18 mouse cellular contexts compared by ENCODE assay signal in the genomic region with DNA sequence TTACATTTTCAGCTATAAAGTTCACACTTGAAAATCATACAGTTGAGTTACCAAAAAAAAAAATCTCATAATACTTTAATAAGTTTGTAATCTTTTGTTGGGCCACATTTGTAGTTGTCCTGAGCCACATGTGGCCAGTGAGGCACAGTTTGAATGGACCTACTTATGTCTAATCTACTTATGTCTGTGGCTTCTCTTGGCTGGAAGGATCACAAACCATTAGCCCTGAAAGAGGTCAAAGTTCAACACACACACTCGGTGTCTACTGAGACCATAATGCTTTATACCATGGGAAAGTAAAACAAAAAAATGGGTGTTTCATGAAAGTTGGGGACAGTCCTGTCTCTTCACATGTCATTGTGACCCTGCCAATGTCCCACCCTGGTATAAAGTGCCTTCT. TPM values are rescaled to one million over a fixed set of nuclear protein-coding genes. Genes with fewer than 3 reads are reported as not detected.
A peak's percentile ranks its signal among the peaks of the same experiment; 100 is the strongest.
DNase-seq lines count a peak whose midpoint lies in the region; ATAC-seq lines count a peak whose summit lies in the region.
"Had no signal": no experiment of that assay in that cellular context is flagged by ENCODE, and none has a peak within 500 bp of the region (broad histone marks: within the 10 kb centered on the region; RNA-seq: fewer than 3 reads in every experiment).

No protein-coding gene starts in this region.

- no peak overlapping the region for H3K4me3 ChIP-seq in heart, embryonic 12.5 days
- no peak overlapping the region for H3K4me3 ChIP-seq in heart, embryonic 16.5 days (ENCODE audit: low read length)
- no peak overlapping the region for H3K4me3 ChIP-seq in embryonic facial prominence, embryonic 10.5 days
- H3K4me3 ChIP-seq in midbrain, embryonic 11.5 days (ENCODE audit: low read depth, low read length) = no peak overlapping the region
- H3K4me3 ChIP-seq: forebrain, embryonic 13.5 days; hindbrain, embryonic 13.5 days had no signal

- no peaks in the 10 kb centered on the region for H3K27me3 ChIP-seq in heart, embryonic 12.5 days (replicated peaks)
- no peaks in the 10 kb centered on the region for H3K27me3 ChIP-seq in heart, embryonic 16.5 days (ENCODE audit: control insufficient read depth, insufficient read depth, low read length)
- H3K27me3 ChIP-seq in embryonic facial prominence, embryonic 10.5 days (replicated peaks; ENCODE audit: low read depth, poor library complexity, severe bottlenecking) = no peaks in the 10 kb centered on the region
- no peaks in the 10 kb centered on the region for H3K27me3 ChIP-seq in midbrain, embryonic 11.5 days (ENCODE audit: control insufficient read depth, insufficient read depth, low read length)
- H3K27me3 ChIP-seq: CH12.LX; forebrain, embryonic 13.5 days; hindbrain, embryonic 13.5 days had no signal

- intact Hi-C loops in heart, postnatal 14 days (cut with DNase I) = no loop called here

- H3K9ac ChIP-seq in heart, embryonic 12.5 days = no peak overlapping the region
- no peak overlapping the region for H3K9ac ChIP-seq in heart, embryonic 16.5 days (ENCODE audit: low read length)
- H3K9ac ChIP-seq in midbrain, embryonic 11.5 days (ENCODE audit: low read length) = no peak overlapping the region
- H3K9ac ChIP-seq: forebrain, embryonic 13.5 days; forebrain, postnatal 0 days; hindbrain, embryonic 13.5 days had no signal

- DNase-seq in heart, postnatal 14 days = no peak
- no peak for DNase-seq in heart, adult 18-20 months
- peak; percentile 5 for DNase-seq in embryonic facial prominence, embryonic 10.5 days (ENCODE audit: low spot score)
- DNase-seq in midbrain, embryonic 11.5 days (ENCODE audit: low spot score, missing footprints) = no peak
- DNase-seq: adrenal gland, adult 2 months; adrenal gland, postnatal 25 days; cerebellum, adult 18-20 months; cerebellum, adult 9-11 months; cerebellum, postnatal 36 days; forebrain, postnatal 0 days; gastrocnemius, postnatal 14 days; kidney, adult 11 months had no signal

- H3K4me2 ChIP-seq in heart, embryonic 12.5 days = no peak overlapping the region
- no peak overlapping the region for H3K4me2 ChIP-seq in heart, embryonic 16.5 days (ENCODE audit: low read depth, low read length)
- no peak overlapping the region for H3K4me2 ChIP-seq in midbrain, embryonic 11.5 days
- H3K4me2 ChIP-seq: forebrain, embryonic 13.5 days; hindbrain, embryonic 13.5 days had no signal

- H3K9me3 ChIP-seq in heart, embryonic 12.5 days (replicated peaks) = 0 out of 2 replicates have a peak, but pooled peaks cover 4% of the 10 kb centered on the region
- peaks cover 4% of the 10 kb centered on the region for H3K9me3 ChIP-seq in heart, embryonic 16.5 days (replicated peaks; ENCODE audit: control insufficient read depth, low read length)
- peaks cover 7% of the 10 kb centered on the region; the same call in 1 of the 2 replicates for H3K9me3 ChIP-seq in embryonic facial prominence, embryonic 10.5 days
- H3K9me3 ChIP-seq in midbrain, embryonic 11.5 days (ENCODE audit: control insufficient read depth, low read length) = no peaks in the 10 kb centered on the region
- H3K9me3 ChIP-seq: forebrain, embryonic 13.5 days had no signal

- H3K36me3 ChIP-seq in heart, embryonic 12.5 days = no peaks in the 10 kb centered on the region
- H3K36me3 ChIP-seq in heart, embryonic 16.5 days (ENCODE audit: control insufficient read depth, insufficient read depth) = no peaks in the 10 kb centered on the region
- no peaks in the 10 kb centered on the region for H3K36me3 ChIP-seq in embryonic facial prominence, embryonic 10.5 days (replicated peaks)
- no peaks in the 10 kb centered on the region for H3K36me3 ChIP-seq in midbrain, embryonic 11.5 days (ENCODE audit: control insufficient read depth, insufficient read depth, low read length)
- H3K36me3 ChIP-seq: hindbrain, embryonic 13.5 days had no signal

- WGBS in heart, embryonic 12.5 days = 58% methylated on average over 1 of the region's 1 CpGs
- WGBS in heart, embryonic 16.5 days = 48% methylated on average over 1 of the region's 1 CpGs
- WGBS in embryonic facial prominence, embryonic 10.5 days = 37% methylated on average over 1 of the region's 1 CpGs
- 0% methylated on average over 1 of the region's 1 CpGs for WGBS in midbrain, embryonic 11.5 days

- H3K4me1 ChIP-seq in heart, embryonic 12.5 days (replicated peaks) = peaks cover 24% of the 10 kb centered on the region
- H3K4me1 ChIP-seq in heart, embryonic 16.5 days (ENCODE audit: control insufficient read depth, insufficient read depth, low read length) = peaks cover 16% of the 10 kb centered on the region
- H3K4me1 ChIP-seq in embryonic facial prominence, embryonic 10.5 days = peaks cover 22% of the 10 kb centered on the region
- no peaks in the 10 kb centered on the region for H3K4me1 ChIP-seq in midbrain, embryonic 11.5 days (ENCODE audit: control insufficient read depth, insufficient read depth, low read length)

- peak overlapping the region; percentile 73; the same call in 1 of the 2 replicates for H3K27ac ChIP-seq in heart, embryonic 12.5 days (ENCODE audit: poor library complexity, severe bottlenecking)
- peak overlapping the region; percentile 47; the same call in 1 of the 2 replicates for H3K27ac ChIP-seq in heart, embryonic 16.5 days (ENCODE audit: low read length)
- H3K27ac ChIP-seq in embryonic facial prominence, embryonic 10.5 days (replicated peaks) = no peak overlapping the region
- H3K27ac ChIP-seq in midbrain, embryonic 11.5 days (ENCODE audit: low read depth, low read length) = no peak overlapping the region
- H3K27ac ChIP-seq: forebrain, embryonic 13.5 days; hindbrain, embryonic 13.5 days; hindbrain, postnatal 0 days had no signal

- no peak for ATAC-seq in heart, embryonic 12.5 days (ENCODE audit: insufficient number of reproducible peaks, low FRiP score)
- no peak for ATAC-seq in heart, embryonic 16.5 days (replicated peaks; ENCODE audit: extremely low read depth, insufficient read depth, low FRiP score)
- no peak for ATAC-seq in midbrain, embryonic 11.5 days (ENCODE audit: low FRiP score)
- ATAC-seq: forebrain, embryonic 13.5 days; forebrain, postnatal 0 days; hindbrain, postnatal 0 days had no signal

RNA-seq across cellular contexts. Expression of a gene that starts 3.1 kb away (rescaled TPM):
- 3.9 and 4.0 TPM in 2 replicates for polyA plus RNA-seq in heart, embryonic 12.5 days (2016; fragmentation: Nextera tagmentation; extraction: Ambion mirVana)
- total RNA-seq in heart, postnatal 14 days (2021) = 1 to 10 TPM; 3.4 to 3.6 TPM
- 7.7 TPM in 2 replicates for polyA plus RNA-seq in heart, embryonic 16.5 days (2015; fragmentation: Nextera tagmentation; extraction: Ambion mirVana)
- 1 to 10 TPM; 5.9 to 6.0 TPM for total RNA-seq in heart, adult 18-20 months (2021)
- 5.4 and 5.8 TPM in 2 replicates for polyA plus RNA-seq in embryonic facial prominence, embryonic 10.5 days (2016; fragmentation: Nextera tagmentation; extraction: Ambion mirVana)
- 3.0 and 3.7 TPM in 2 replicates for polyA plus RNA-seq in midbrain, embryonic 11.5 days (2014; fragmentation: Nextera tagmentation; extraction: Ambion mirVana)

Comparison
In these comparisons a context has a peak if more than half of its experiments do, and no peak if none do; other contexts are left out.
1. H3K27ac ChIP-seq: peak in heart, embryonic 12.5 days (single experiment) and heart, embryonic 16.5 days (single experiment); none in embryonic facial prominence, embryonic 10.5 days (single experiment) and midbrain, embryonic 11.5 days (single experiment).